Mouse (Mus musculus) kidney, postnatal 0 days (tissue): ENCODE measurements around the gene Wbp11. TPM values are rescaled to one million over a fixed set of nuclear protein-coding genes. Genes with fewer than 3 reads are reported as not detected.
"Not testable (repeated sequence)": the region's sequence is repeated elsewhere in the genome, so short reads cannot be mapped to it uniquely, and the experiment has no call there.

Source experiments
- ATAC-seq: fragments of 200-750 bp; cut with Nextera tagmentation; replicated peaks from 2 replicates; pipeline ENCODE4 v1.8.0; 2017; ENCODE audit warnings: low read depth, moderate number of reproducible peaks, moderate TSS enrichment, moderate library complexity; ENCODE audit not compliant: low FRiP score
- DNase-seq: peaks from one replicate; pipeline ENCODE4 v3.0.0-alpha.2; 2016; ENCODE audit warnings: low spot score
- H3K27ac ChIP-seq: fragments of 300-500 bp; sonication (generic); 2 replicates; pipeline ENCODE4 v1.5.1; 2014; ENCODE audit warnings: mild to moderate bottlenecking
- H3K27me3 ChIP-seq: fragments of 300-500 bp; sonication (generic); 2 replicates; pipeline ENCODE4 v1.6.1; 2014; ENCODE audit warnings: low read length, mixed read lengths; ENCODE audit not compliant: insufficient read depth
- H3K36me3 ChIP-seq: fragments of 300-500 bp; sonication (generic); 2 replicates; pipeline ENCODE4 v1.6.1; 2014; ENCODE audit warnings: low read length, mixed read lengths; ENCODE audit not compliant: insufficient read depth
- H3K4me1 ChIP-seq: fragments of 300-500 bp; sonication (generic); replicated peaks from 2 replicates; pipeline ENCODE4 v1.6.1; 2014; ENCODE audit warnings: antibody characterized with exemption, low read length, mixed read lengths; ENCODE audit not compliant: insufficient read depth
- H3K4me2 ChIP-seq: fragments of 300-500 bp; sonication (generic); 2 replicates; pipeline ENCODE4 v1.6.1; 2014; ENCODE audit warnings: mild to moderate bottlenecking, low read length, moderate library complexity, mixed read lengths
- H3K4me3 ChIP-seq: fragments of 300-500 bp; sonication (generic); replicated peaks from 2 replicates; pipeline ENCODE4 v1.5.1; 2014; ENCODE audit warnings: low read depth, low read length
- H3K9ac ChIP-seq: fragments of 300-500 bp; sonication (generic); 2 replicates; pipeline ENCODE4 v1.6.1; 2014; ENCODE audit warnings: low read depth, low read length
- H3K9me3 ChIP-seq: fragments of 300-500 bp; sonication (generic); replicated peaks from 2 replicates; pipeline ENCODE4 v1.6.1; 2016; ENCODE audit warnings: low read length, inconsistent platforms, mixed read lengths
- CTCF ChIP-seq: IDR thresholded peaks from 2 replicates; pipeline ENCODE4 v1.5.1; 2016; ENCODE audit warnings: antibody characterized with exemption, low read depth, mild to moderate bottlenecking, moderate library complexity
- whole genome bisulfite sequencing: fragments of 180-500 bp; shearing (Covaris S2); extraction: QIAGEN DNeasy Blood & Tissue Kit; methylation state at CpG from one replicate; pipeline ENCODE4 v1.1.7; 2014; 5-methylcytosine and 5-hydroxymethylcytosine counted together
- polyA plus RNA-seq: library from polyadenylated mRNA; unstranded; fragments of >200 nt; fragmentation: Nextera tagmentation; extraction: Ambion mirVana; gene quantifications from 2 replicates; pipeline ENCODE4 v1.2.1, GENCODE M21; 2015

Gene Wbp11
- polyA plus RNA-seq, 1 experiment from 2014 or later = 76.4 TPM

- Histone ChIP-seq H3K4me3 (no peak overlapping the region), H3K9ac (no peak overlapping the region), H3K4me2 (no peak overlapping the region), H3K9me3 (no peaks in the 10 kb centered on the region), H3K27ac (no peak overlapping the region), H3K36me3 (no peaks in the 10 kb centered on the region), H3K27me3 (no peaks in the 10 kb centered on the region), H3K4me1 (no peaks in the 10 kb centered on the region; the same call in 1 of the 2 replicates)
- WGBS = 81% methylated on average over 6 of the region's 6 CpGs
- DNase-seq (no peak), ATAC-seq (no peak)
- TF ChIP-seq CTCF = no peak
These were observed 26.8 kb downstream of the Wbp11 start for GRCm38 (mm10) chr6:136801274-136801673.

GRCm38 (mm10) chr6:136800710-136801109 is 27.3 kb downstream of the Wbp11 start:
- H3K27ac ChIP-seq = no peak overlapping the region
- no peaks in the 10 kb centered on the region for H3K27me3 ChIP-seq
- no peaks in the 10 kb centered on the region for H3K36me3 ChIP-seq
- no peaks in the 10 kb centered on the region; the same call in 1 of the 2 replicates for H3K4me1 ChIP-seq
- no peak overlapping the region for H3K4me2 ChIP-seq
- DNase-seq (no peak), ATAC-seq (no peak)
- 91% methylated on average over 8 of the region's 8 CpGs for whole genome bisulfite sequencing
- H3K9ac ChIP-seq = no peak overlapping the region
- TF ChIP-seq CTCF = no peak
- no peaks in the 10 kb centered on the region for H3K9me3 ChIP-seq
- H3K4me3 ChIP-seq = no peak overlapping the region

GRCm38 (mm10) chr6:136797874-136798693 is 29.9 kb downstream of the Wbp11 start:
- not testable (repeated sequence) for H3K9me3 ChIP-seq, H3K4me2 ChIP-seq, H3K4me3 ChIP-seq, ATAC-seq, H3K9ac ChIP-seq, H3K36me3 ChIP-seq, H3K4me1 ChIP-seq, DNase-seq, H3K27ac ChIP-seq, H3K27me3 ChIP-seq
- WGBS = 88% methylated on average over 3 of the region's 3 CpGs

- TF ChIP-seq CTCF = no peak
- Histone ChIP-seq H3K4me2 (no peak overlapping the region), H3K27me3 (no peaks in the 10 kb centered on the region), H3K4me1 (no peaks in the 10 kb centered on the region), H3K27ac (no peak overlapping the region), H3K9me3 (no peaks in the 10 kb centered on the region), H3K9ac (no peak overlapping the region), H3K4me3 (no peak overlapping the region), H3K36me3 (no peaks in the 10 kb centered on the region)
- no peak for DNase-seq
- ATAC-seq = no peak
- 46% methylated on average over 6 of the region's 6 CpGs for WGBS
These were observed 32.2 kb downstream of the Wbp11 start for GRCm38 (mm10) chr6:136795850-136796249.

GRCm38 (mm10) chr6:136795110-136795509 is 32.9 kb downstream of the Wbp11 start:
- ATAC-seq (no peak), DNase-seq (no peak)
- H3K9ac ChIP-seq = no peak overlapping the region
- 61% methylated on average over 1 of the region's 1 CpGs for WGBS
- no peaks in the 10 kb centered on the region for H3K9me3 ChIP-seq
- no peaks in the 10 kb centered on the region for H3K27me3 ChIP-seq
- no peaks in the 10 kb centered on the region for H3K36me3 ChIP-seq
- no peak for TF ChIP-seq CTCF
- H3K4me3 ChIP-seq = no peak overlapping the region
- H3K4me1 ChIP-seq = no peaks in the 10 kb centered on the region
- H3K4me2 ChIP-seq = no peak overlapping the region
- H3K27ac ChIP-seq = no peak overlapping the region

GRCm38 (mm10) chr6:136793831-136794525 is 34.1 kb downstream of the Wbp11 start:
- Histone ChIP-seq H3K4me2 (peak overlapping the region; percentile 86), H3K27me3 (no peaks in the 10 kb centered on the region), H3K36me3 (no peaks in the 10 kb centered on the region), H3K4me3 (peak overlapping the region; percentile 39), H3K9me3 (no peaks in the 10 kb centered on the region), H3K27ac (no peak overlapping the region), H3K4me1 (no peaks in the 10 kb centered on the region), H3K9ac (peak overlapping the region; percentile 35; the same call in 1 of the 2 replicates)
- DNase-seq = peak; percentile 57
- no peak for TF ChIP-seq CTCF
- peak; percentile 64 for ATAC-seq
- WGBS = under 1% methylated on average over 24 of the region's 24 CpGs
